Mouse (Mus musculus): ENCODE data around the gene Nmur1. TPM values are rescaled to one million over a fixed set of nuclear protein-coding genes. Genes with fewer than 3 reads are reported as not detected.
A peak's percentile ranks its signal among the peaks of the same experiment; 100 is the strongest.

Gene Nmur1
- polyA plus RNA-seq, 1 experiment from 2014 or later = not detected

GRCm38 (mm10) chr1:86414715-86415114 is 11.3 kb downstream of the Nmur1 start:
- DNase-seq (ENCODE audit: low spot score) = no peak

GRCm38 (mm10) chr1:86409476-86409875 is 16.6 kb downstream of the Nmur1 start:
- DNase-seq (ENCODE audit: low spot score) = no peak

GRCm38 (mm10) chr1:86408515-86408914 is 17.5 kb downstream of the Nmur1 start:
- DNase-seq (ENCODE audit: low spot score) = no peak

- no peak for DNase-seq (ENCODE audit: low spot score)
Observed at GRCm38 (mm10) chr1:86406914-86407313, 19.1 kb downstream of the Nmur1 start.

- DNase-seq (ENCODE audit: low spot score) = no peak
Observed at GRCm38 (mm10) chr1:86406313-86406712, 19.7 kb downstream of the Nmur1 start.

- DNase-seq (ENCODE audit: low spot score) = peak; percentile 50
Observed at GRCm38 (mm10) chr1:86404834-86405233, 21.2 kb downstream of the Nmur1 start.

GRCm38 (mm10) chr1:86400096-86400754 is 25.8 kb downstream of the Nmur1 start:
- no peak for DNase-seq (ENCODE audit: low spot score)

- no peak for DNase-seq (ENCODE audit: low spot score)
Observed at GRCm38 (mm10) chr1:86399322-86399721, 26.7 kb downstream of the Nmur1 start.

- DNase-seq (ENCODE audit: low spot score) = peak; percentile 32
Observed at GRCm38 (mm10) chr1:86398222-86398621, 27.8 kb downstream of the Nmur1 start.

GRCm38 (mm10) chr1:86397621-86398020 is 28.4 kb downstream of the Nmur1 start:
- no peak for DNase-seq (ENCODE audit: low spot score)

GRCm38 (mm10) chr1:86395897-86396296 is 30.1 kb downstream of the Nmur1 start:
- DNase-seq (ENCODE audit: low spot score) = no peak

GRCm38 (mm10) chr1:86394246-86394645 is 31.8 kb downstream of the Nmur1 start:
- DNase-seq (ENCODE audit: low spot score) = peak; percentile 21

GRCm38 (mm10) chr1:86393219-86393618 is 32.8 kb downstream of the Nmur1 start:
- no peak for DNase-seq (ENCODE audit: low spot score)

GRCm38 (mm10) chr1:86391425-86391824 is 34.6 kb downstream of the Nmur1 start:
- DNase-seq (ENCODE audit: low spot score) = no peak

GRCm38 (mm10) chr1:86389230-86389629 is 36.8 kb downstream of the Nmur1 start:
- DNase-seq (ENCODE audit: low spot score) = peak; percentile 76

- peak; percentile 83 for DNase-seq (ENCODE audit: low spot score)
Observed at GRCm38 (mm10) chr1:86381027-86381426, 45.0 kb downstream of the Nmur1 start.

GRCm38 (mm10) chr1:86379161-86379569 is 46.9 kb downstream of the Nmur1 start:
- DNase-seq (ENCODE audit: low spot score) = no peak

- no peak for DNase-seq (ENCODE audit: low spot score)
Observed at GRCm38 (mm10) chr1:86378662-86379061, 47.4 kb downstream of the Nmur1 start.

- no peak for DNase-seq (ENCODE audit: low spot score)
Observed at GRCm38 (mm10) chr1:86376354-86376753, 49.7 kb downstream of the Nmur1 start.

GRCm38 (mm10) chr1:86371997-86372396 is 54.0 kb downstream of the Nmur1 start:
- peak; percentile 65 for DNase-seq (ENCODE audit: low spot score)

- DNase-seq (ENCODE audit: low spot score) = no peak
Observed at GRCm38 (mm10) chr1:86368086-86368485, 57.9 kb downstream of the Nmur1 start.

GRCm38 (mm10) chr1:86363671-86364070 is 62.4 kb downstream of the Nmur1 start:
- DNase-seq (ENCODE audit: low spot score) = peak; percentile 68

GRCm38 (mm10) chr1:86361852-86362615 is 64.0 kb downstream of the Nmur1 start:
- DNase-seq (ENCODE audit: low spot score) = no peak
